Mouse (Mus musculus) testis, adult 2 months (tissue): ENCODE results near the gene Slc4a4. TPM values are rescaled to one million over a fixed set of nuclear protein-coding genes. Genes with fewer than 3 reads are reported as not detected.

Experiments used
- H3K27ac ChIP-seq: fragments of 200-500 bp; 2 replicates; pipeline ENCODE4 v1.5.1; 2012; ENCODE audit warnings: low read depth, low read length; ENCODE audit not compliant: control insufficient read depth, insufficient read depth
- H3K27me3 ChIP-seq: fragments of 200-500 bp; 2 replicates; pipeline ENCODE4 v1.6.1; 2012; ENCODE audit warnings: mild to moderate bottlenecking, low read length, moderate library complexity; ENCODE audit not compliant: control insufficient read depth, insufficient read depth
- H3K36me3 ChIP-seq: fragments of 200-500 bp; 2 replicates; pipeline ENCODE4 v1.6.1; 2012; ENCODE audit warnings: mild to moderate bottlenecking, low read length; ENCODE audit not compliant: control insufficient read depth, insufficient read depth
- H3K4me1 ChIP-seq: fragments of 200-500 bp; 2 replicates; pipeline ENCODE4 v1.6.1; 2012; ENCODE audit warnings: low read length; ENCODE audit not compliant: control insufficient read depth, insufficient read depth
- H3K4me3 ChIP-seq: fragments of 200-500 bp; 2 replicates; pipeline ENCODE4 v1.5.1; 2012; ENCODE audit warnings: low read depth, mild to moderate bottlenecking, low read length, moderate library complexity, mixed read lengths; ENCODE audit not compliant: control insufficient read depth
- CTCF ChIP-seq: fragments of 200-500 bp; IDR thresholded peaks from 2 replicates; pipeline ENCODE4 v1.5.1; 2012; ENCODE audit warnings: low read depth, mild to moderate bottlenecking, inconsistent platforms, low read length, moderate library complexity; ENCODE audit not compliant: control insufficient read depth, insufficient read depth, insufficient replicate concordance
- POLR2A ChIP-seq: fragments of 200-500 bp; IDR thresholded peaks from 2 replicates; pipeline ENCODE4 v1.6.1; 2012; ENCODE audit warnings: low read depth, mild to moderate bottlenecking, inconsistent platforms, low read length, moderate library complexity; ENCODE audit not compliant: control insufficient read depth
- polyA plus RNA-seq: library from polyadenylated mRNA; depleted of rRNA; stranded (reverse); fragments of >200 nt; gene quantifications from 2 replicates; pipeline ENCODE4 v1.2.3, GENCODE M21; 2012

The Slc4a4 gene
- polyA plus RNA-seq, 1 experiment = 0.38 TPM

GRCm38 (mm10) chr5:88930611-88931010 is 44.0 kb downstream of the Slc4a4 start:
- no peak for TF ChIP-seq CTCF
- no peak for TF ChIP-seq POLR2A
- Histone ChIP-seq H3K27ac (no peak overlapping the region), H3K4me3 (no peak overlapping the region), H3K27me3 (no peaks in the 10 kb centered on the region), H3K36me3 (no peaks in the 10 kb centered on the region), H3K4me1 (peaks cover 6% of the 10 kb centered on the region)

GRCm38 (mm10) chr5:88931176-88931575 is 44.6 kb downstream of the Slc4a4 start:
- no peak for TF ChIP-seq CTCF
- no peak for TF ChIP-seq POLR2A
- Histone ChIP-seq H3K4me3 (no peak overlapping the region), H3K27me3 (no peaks in the 10 kb centered on the region), H3K27ac (no peak overlapping the region), H3K36me3 (no peaks in the 10 kb centered on the region), H3K4me1 (peaks cover 6% of the 10 kb centered on the region)

- H3K4me3 ChIP-seq = no peak overlapping the region
- peaks cover 6% of the 10 kb centered on the region for H3K4me1 ChIP-seq
- H3K27me3 ChIP-seq = no peaks in the 10 kb centered on the region
- no peaks in the 10 kb centered on the region for H3K36me3 ChIP-seq
- H3K27ac ChIP-seq = no peak overlapping the region
- TF ChIP-seq CTCF (no peak), POLR2A (no peak)
Observed at GRCm38 (mm10) chr5:88933454-88933853, 46.8 kb downstream of the Slc4a4 start.

DNA sequence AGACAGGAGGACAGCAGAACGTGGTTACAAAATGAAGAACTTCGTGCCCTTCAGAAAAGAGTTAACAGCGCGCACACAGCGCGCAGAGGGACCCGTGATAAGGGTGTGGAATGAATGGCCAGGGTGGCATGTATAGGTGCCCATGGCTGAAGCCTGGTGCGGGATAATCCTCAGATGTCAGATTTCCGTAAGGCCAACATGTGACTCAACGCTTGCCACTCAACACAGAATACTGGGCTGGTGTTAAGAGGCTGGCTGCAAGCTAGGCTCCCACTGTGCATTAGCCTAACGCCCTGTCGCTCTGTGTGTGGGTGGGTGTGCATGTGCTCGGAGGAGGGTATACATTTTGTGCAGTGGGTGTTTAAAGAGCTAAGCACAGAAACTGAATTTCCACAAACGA is 47.3 kb downstream of the Slc4a4 start:
- Histone ChIP-seq H3K27ac (no peak overlapping the region), H3K27me3 (no peaks in the 10 kb centered on the region), H3K4me1 (peaks cover 6% of the 10 kb centered on the region), H3K4me3 (no peak overlapping the region), H3K36me3 (no peaks in the 10 kb centered on the region)
- no peak for TF ChIP-seq POLR2A
- no peak for TF ChIP-seq CTCF

- H3K27me3 ChIP-seq = no peaks in the 10 kb centered on the region
- no peaks in the 10 kb centered on the region for H3K36me3 ChIP-seq
- H3K27ac ChIP-seq = no peak overlapping the region
- no peak for TF ChIP-seq POLR2A
- H3K4me1 ChIP-seq = no peaks in the 10 kb centered on the region
- no peak overlapping the region for H3K4me3 ChIP-seq
Observed at GRCm38 (mm10) chr5:88938208-88938607, 51.6 kb downstream of the Slc4a4 start.

DNA sequence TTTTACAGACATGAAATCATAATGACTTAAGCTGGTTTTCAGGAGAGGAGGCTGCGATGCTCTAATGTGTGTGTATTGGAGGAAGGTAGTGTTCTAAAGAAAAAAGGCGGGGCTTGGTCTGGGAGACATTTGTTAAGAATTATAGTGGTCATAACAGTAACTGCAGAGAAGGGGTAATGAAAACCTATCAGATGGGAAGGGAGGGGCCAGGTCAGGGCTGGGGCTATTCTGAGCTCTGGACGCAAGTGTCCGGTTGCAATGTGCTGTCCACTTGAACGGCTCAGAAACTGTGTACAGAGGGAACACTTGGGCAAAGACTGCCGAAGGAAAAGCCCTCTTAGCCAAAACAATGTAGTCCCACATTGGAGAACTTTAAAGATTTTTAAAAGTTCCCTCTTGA is 52.5 kb downstream of the Slc4a4 start:
- Histone ChIP-seq H3K27ac (no peak overlapping the region), H3K4me3 (no peak overlapping the region), H3K4me1 (no peaks in the 10 kb centered on the region), H3K36me3 (no peaks in the 10 kb centered on the region), H3K27me3 (no peaks in the 10 kb centered on the region)
- TF ChIP-seq POLR2A = no peak
- no peak for TF ChIP-seq CTCF

DNA sequence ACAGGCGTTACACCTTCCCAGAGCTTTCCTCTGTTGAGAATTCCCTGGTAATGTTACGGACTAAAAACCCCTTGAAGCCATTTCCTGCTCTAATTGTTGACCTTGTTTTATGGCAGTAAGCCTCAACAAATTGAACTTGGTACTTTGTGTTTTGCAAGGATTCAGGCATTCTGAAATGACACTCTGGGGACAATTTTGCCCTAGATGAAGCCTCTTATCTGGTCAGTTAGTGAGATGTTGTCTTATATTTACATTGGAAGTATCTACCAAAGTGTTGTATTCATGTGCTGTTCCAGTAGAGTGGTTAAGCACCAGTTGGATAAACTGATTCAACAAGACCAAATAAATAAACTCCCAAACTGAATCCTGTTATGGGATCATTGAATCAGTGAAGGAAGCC is 53.2 kb downstream of the Slc4a4 start:
- no peaks in the 10 kb centered on the region for H3K27me3 ChIP-seq
- H3K4me1 ChIP-seq = no peaks in the 10 kb centered on the region
- no peak overlapping the region for H3K27ac ChIP-seq
- H3K36me3 ChIP-seq = no peaks in the 10 kb centered on the region
- no peak overlapping the region for H3K4me3 ChIP-seq
- no peak for TF ChIP-seq CTCF
- no peak for TF ChIP-seq POLR2A

DNA sequence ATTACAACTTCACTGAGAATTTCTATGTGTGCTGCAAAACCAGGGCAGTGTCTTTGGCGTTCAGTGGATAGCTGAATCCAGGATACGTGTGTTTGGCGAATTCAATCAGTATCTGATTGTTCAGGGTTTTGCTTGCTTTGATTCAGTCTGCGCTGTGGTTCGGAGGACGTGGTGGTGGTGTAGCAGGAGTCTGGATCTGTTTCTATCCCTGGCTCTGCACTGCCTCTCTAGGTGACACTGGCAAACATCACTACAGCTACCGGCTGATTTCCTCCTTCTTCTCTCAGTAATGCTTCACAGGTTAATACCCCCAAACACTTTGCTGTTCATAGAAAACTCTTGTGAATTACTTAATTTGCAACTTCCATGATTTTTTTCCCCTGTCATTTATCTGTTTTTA is 55.3 kb downstream of the Slc4a4 start:
- no peaks in the 10 kb centered on the region for H3K36me3 ChIP-seq
- no peak for TF ChIP-seq POLR2A
- TF ChIP-seq CTCF = no peak
- no peak overlapping the region for H3K27ac ChIP-seq
- H3K27me3 ChIP-seq = no peaks in the 10 kb centered on the region
- no peak overlapping the region for H3K4me3 ChIP-seq
- H3K4me1 ChIP-seq = no peaks in the 10 kb centered on the region
